Mouse (Mus musculus) megakaryocyte-erythroid progenitor cell, adult 5-6 weeks (primary cell): ENCODE results near the gene Defa21. TPM values are rescaled to one million over a fixed set of nuclear protein-coding genes. Genes with fewer than 3 reads are reported as not detected.
"Not testable (repeated sequence)": the region's sequence is repeated elsewhere in the genome, so short reads cannot be mapped to it uniquely, and the experiment has no call there.

Experiments
- ATAC-seq: replicated peaks from 2 replicates; pipeline ENCODE4 v1.8.0; 2016; ENCODE audit warnings: mild to moderate bottlenecking, inconsistent platforms; ENCODE audit not compliant: severe bottlenecking, poor library complexity, low FRiP score, low TSS enrichment
- total RNA-seq, 2 experiments: library from RNA; stranded (forward) in 1 of 2; stranded (reverse) in 1 of 2; fragments of 200-1000, 215-1000 nt in 1 of 2; fragments of >200 nt in 1 of 2; fragmentation: Nextera tagmentation in 1 of 2; gene quantifications; 2 replicates each; pipeline ENCODE4 v1.2.3; 2014 to 2017

Defa21 gene
- total RNA-seq (2014; fragmentation: Nextera tagmentation) (not detected in 2 replicates), total RNA-seq (2017) (not detected in 2 replicates)

- ATAC-seq, result not testable (repeated sequence)
These were observed at the start of gene Defa21 for GRCm38 (mm10) chr8:21025245-21025644. Defa21 (plus strand) TSS chr8:21025545.

GRCm38 (mm10) chr8:20979846-20980245 is 45.5 kb upstream of the Defa21 start:
- ATAC-seq, result no peak

- ATAC-seq, result not testable (repeated sequence)
These were observed 31.3 kb upstream of the Defa21 start for GRCm38 (mm10) chr8:20994042-20994441.

- no peak for ATAC-seq
These were observed 28.6 kb upstream of the Defa21 start for GRCm38 (mm10) chr8:20996776-20997175.

- no peak for ATAC-seq
These were observed 28.1 kb upstream of the Defa21 start for GRCm38 (mm10) chr8:20997291-20997690.

- no peak for ATAC-seq
These were observed 24.2 kb upstream of the Defa21 start for GRCm38 (mm10) chr8:21001171-21001570.

- ATAC-seq, result no peak
These were observed 18.5 kb upstream of the Defa21 start for GRCm38 (mm10) chr8:21006801-21007200.

- ATAC-seq, result not testable (repeated sequence)
These were observed 16.8 kb upstream of the Defa21 start for GRCm38 (mm10) chr8:21008578-21008977.

GRCm38 (mm10) chr8:21010548-21010947 is 14.8 kb upstream of the Defa21 start:
- ATAC-seq, result not testable (repeated sequence)

- not testable (repeated sequence) for ATAC-seq
These were observed 29.4 kb downstream of the Defa21 start, which contains the start of gene Defa23 for GRCm38 (mm10) chr8:21054747-21055146. Defa23 (plus strand) TSS chr8:21055047.

- not testable (repeated sequence) for ATAC-seq
These were observed 39.4 kb downstream of the Defa21 start, which contains the start of gene Defa35 for GRCm38 (mm10) chr8:21064738-21065137. Defa35 (plus strand) TSS chr8:21065038.

Other genes starting within 250 kb of the Defa21 start
- not detected in 2 replicates for gene Defb33, start 132.9 kb upstream of the Defa21 start, total RNA-seq (2014; fragmentation: Nextera tagmentation)
- not detected in 2 replicates for gene Defb33, start 132.9 kb upstream of the Defa21 start, total RNA-seq (2017)
- gene Gm15056, start 122.9 kb upstream of the Defa21 start, total RNA-seq (2014; fragmentation: Nextera tagmentation), result not detected in 2 replicates
- not detected in 2 replicates for gene Gm15056, start 122.9 kb upstream of the Defa21 start, total RNA-seq (2017)
- gene Gm6040, start 103.5 kb upstream of the Defa21 start, total RNA-seq (2014; fragmentation: Nextera tagmentation), result not detected in 2 replicates
- not detected in 2 replicates for gene Gm6040, start 103.5 kb upstream of the Defa21 start, total RNA-seq (2017)
- not detected in 2 replicates for gene AY761185, start 80.8 kb upstream of the Defa21 start, total RNA-seq (2014; fragmentation: Nextera tagmentation)
- gene AY761185, start 80.8 kb upstream of the Defa21 start, total RNA-seq (2017), result not detected in 2 replicates
- not detected in 2 replicates for gene Defa23, start 29.5 kb downstream of the Defa21 start, total RNA-seq (2014; fragmentation: Nextera tagmentation)
- gene Defa23, start 29.5 kb downstream of the Defa21 start, total RNA-seq (2017), result not detected in 2 replicates
- gene Defa35, start 39.5 kb downstream of the Defa21 start, total RNA-seq (2014; fragmentation: Nextera tagmentation), result not detected in 2 replicates
- not detected in 2 replicates for gene Defa35, start 39.5 kb downstream of the Defa21 start, total RNA-seq (2017)
- not detected in 2 replicates for gene Defa25, start 58.9 kb downstream of the Defa21 start, total RNA-seq (2014; fragmentation: Nextera tagmentation)
- not detected in 2 replicates for gene Defa25, start 58.9 kb downstream of the Defa21 start, total RNA-seq (2017)
- gene Gm14851, start 70.5 kb downstream of the Defa21 start, total RNA-seq (2014; fragmentation: Nextera tagmentation), result not detected in 2 replicates
- gene Gm14851, start 70.5 kb downstream of the Defa21 start, total RNA-seq (2017), result not detected in 2 replicates
- gene Defa30, start 109.1 kb downstream of the Defa21 start, total RNA-seq (2014; fragmentation: Nextera tagmentation), result not detected in 2 replicates
- not detected in 2 replicates for gene Defa30, start 109.1 kb downstream of the Defa21 start, total RNA-seq (2017)
- not detected in 2 replicates for gene Defa22, start 136.7 kb downstream of the Defa21 start, total RNA-seq (2014; fragmentation: Nextera tagmentation)
- not detected in 2 replicates for gene Defa22, start 136.7 kb downstream of the Defa21 start, total RNA-seq (2017)
- gene Defa31, start 166.1 kb downstream of the Defa21 start, total RNA-seq (2014; fragmentation: Nextera tagmentation), result not detected in 2 replicates
- gene Defa31, start 166.1 kb downstream of the Defa21 start, total RNA-seq (2017), result not detected in 2 replicates
- not detected in 2 replicates for gene Gm15293, start 176.0 kb downstream of the Defa21 start, total RNA-seq (2014; fragmentation: Nextera tagmentation)
- not detected in 2 replicates for gene Gm15293, start 176.0 kb downstream of the Defa21 start, total RNA-seq (2017)
- not detected in 2 replicates for gene Gm15292, start 224.2 kb downstream of the Defa21 start, total RNA-seq (2014; fragmentation: Nextera tagmentation)
- not detected in 2 replicates for gene Gm15292, start 224.2 kb downstream of the Defa21 start, total RNA-seq (2017)